Comparison of ENCODE assay signal across 8 mouse cellular contexts in genomic region chr4:42949676-42950051, GRCm38 (mm10). TPM values are rescaled to one million over a fixed set of nuclear protein-coding genes. Genes with fewer than 3 reads are reported as not detected.
DNase-seq lines count a peak whose midpoint lies in the region; ATAC-seq lines count a peak whose summit lies in the region.

Gene Dnajb5 (plus strand): TSS chr4:42949814.

- peak within 1 kb of the TSS; percentile 80 for H3K4me3 ChIP-seq in hindbrain, embryonic 16.5 days (ENCODE audit: low read length)
- H3K4me3 ChIP-seq in macrophage (ENCODE audit: inconsistent target), result peak within 1 kb of the TSS; percentile 32

- H3K27me3 ChIP-seq in hindbrain, embryonic 16.5 days (replicated peaks; ENCODE audit: control insufficient read depth, insufficient read depth, low read length), result no peaks in the 10 kb centered on the region

- H3K27ac ChIP-seq in hindbrain, embryonic 16.5 days (ENCODE audit: low read depth, low read length), result peak within 1 kb of the TSS; percentile 96
- peak within 1 kb of the TSS; percentile 63 for H3K27ac ChIP-seq in macrophage

- no peaks in the 10 kb centered on the region for H3K79me2 ChIP-seq in macrophage (ENCODE audit: inconsistent target)

- no peaks in the 10 kb centered on the region for H3K36me3 ChIP-seq in hindbrain, embryonic 16.5 days (ENCODE audit: control insufficient read depth, insufficient read depth, low read length)
- H3K36me3 ChIP-seq in macrophage (ENCODE audit: inconsistent target), result no peaks in the 10 kb centered on the region

- peaks cover 61% of the 10 kb centered on the region for H3K4me1 ChIP-seq in hindbrain, embryonic 16.5 days (ENCODE audit: control insufficient read depth, insufficient read depth, low read depth, low read length)

- no peaks in the 10 kb centered on the region for H3K9me3 ChIP-seq in hindbrain, embryonic 16.5 days (ENCODE audit: control insufficient read depth, low read length)

- DNase-seq in WW6 (ENCODE audit: low read depth, low spot score), result peak; percentile 91
- DNase-seq in cerebellum, postnatal 4 days (ENCODE audit: low spot score in 2 of 2), result peak; percentile 98 to 100
- DNase-seq in gastrocnemius, adult 18-20 months (ENCODE audit: low spot score), result peak; percentile 99
- peak; percentile 98 to 99 for DNase-seq in left cerebral cortex, adult 18-20 months (ENCODE audit: low spot score in 2 of 2)
- peak; percentile 99 for DNase-seq in right cerebral cortex, adult 18-20 months
- DNase-seq in urinary bladder, postnatal 10 days (ENCODE audit: low spot score), result peak; percentile 85

- under 1% methylated on average over 37 of the region's 39 CpGs for WGBS in hindbrain, embryonic 16.5 days
- under 1% methylated on average over 34 of the region's 39 CpGs for WGBS in macrophage (ENCODE audit: missing documents)

- H3K4me2 ChIP-seq in hindbrain, embryonic 16.5 days (ENCODE audit: low read length), result peak within 1 kb of the TSS; percentile 93

- peak within 1 kb of the TSS; percentile 98 for H3K9ac ChIP-seq in hindbrain, embryonic 16.5 days (ENCODE audit: low read depth, low read length)

- ATAC-seq in hindbrain, embryonic 16.5 days, result peak; percentile 95

RNA-seq across cellular contexts. Expression of gene Dnajb5, which starts in this region (rescaled TPM):
- total RNA-seq in gastrocnemius, adult 18-20 months (2021), result 100 to 1,000 TPM; 198 to 225 TPM
- polyA plus RNA-seq in hindbrain, embryonic 16.5 days (2015; fragmentation: Nextera tagmentation; extraction: Ambion mirVana), result 44.9 and 45.7 TPM in 2 replicates
- total RNA-seq in left cerebral cortex, adult 18-20 months (2021), result 100 to 1,000 TPM; 262 to 268 TPM
- total RNA-seq in macrophage (2018; cell fraction: chromatin; rRNA removed), result 10 to 100 TPM; 10.0 to 37.3 (median 19.4) TPM
- total RNA-seq in macrophage (2018; cell fraction: cytosol; rRNA removed), result 10 to 100 TPM in 9 of 26 experiments, 1 to 10 TPM in 17; 7.1 to 20.6 (median 9.4) TPM
- total RNA-seq in macrophage (2018; cell fraction: nucleus; rRNA removed), result 10 to 100 TPM; 11.2 to 41.6 (median 23.7) TPM
- polyA plus RNA-seq in macrophage (2018), result 7.1 to 8.8 TPM (median 7.8 TPM) in 3 replicates

Comparison
In these comparisons a context has a peak if more than half of its experiments do, and no peak if none do; other contexts are left out.
1. Peak in every context shown above with its lines: DNase-seq, ATAC-seq, H3K4me3 ChIP-seq and H3K27ac ChIP-seq.